Mouse (Mus musculus) forebrain, embryonic 15.5 days (tissue): Measurements from ENCODE around the gene Cdh24. TPM values are rescaled to one million over a fixed set of nuclear protein-coding genes. Genes with fewer than 3 reads are reported as not detected.
"Not testable (repeated sequence)": the region's sequence is repeated elsewhere in the genome, so short reads cannot be mapped to it uniquely, and the experiment has no call there.

ENCODE experiments used
- ATAC-seq: fragments of 200-750 bp; cut with Nextera tagmentation; replicated peaks from 2 replicates; pipeline ENCODE4 v1.8.0; 2017; ENCODE audit warnings: mild to moderate bottlenecking, moderate TSS enrichment, moderate library complexity
- H3K27ac ChIP-seq: fragments of 300-500 bp; sonication (generic); replicated peaks from 2 replicates; pipeline ENCODE4 v1.5.1; 2015; ENCODE audit warnings: mild to moderate bottlenecking, inconsistent platforms
- H3K27me3 ChIP-seq: fragments of 300-500 bp; sonication (generic); 2 replicates; pipeline ENCODE4 v1.6.1; 2015; ENCODE audit warnings: inconsistent platforms
- H3K36me3 ChIP-seq: fragments of 300-500 bp; sonication (generic); 2 replicates; pipeline ENCODE4 v1.6.1; 2015; ENCODE audit warnings: mild to moderate bottlenecking, inconsistent platforms
- H3K4me1 ChIP-seq: fragments of 300-500 bp; sonication (generic); 2 replicates; pipeline ENCODE4 v1.6.1; 2015; ENCODE audit warnings: inconsistent platforms
- H3K4me2 ChIP-seq: fragments of 300-500 bp; sonication (generic); replicated peaks from 2 replicates; pipeline ENCODE4 v1.6.1; 2015; ENCODE audit warnings: mild to moderate bottlenecking, inconsistent platforms
- H3K4me3 ChIP-seq: fragments of 300-500 bp; sonication (generic); 2 replicates; pipeline ENCODE4 v1.5.1; 2015; ENCODE audit warnings: mild to moderate bottlenecking, inconsistent platforms
- H3K9ac ChIP-seq: fragments of 300-500 bp; sonication (generic); replicated peaks from 2 replicates; pipeline ENCODE4 v1.6.1; 2015; ENCODE audit warnings: mild to moderate bottlenecking, inconsistent platforms
- H3K9me3 ChIP-seq: fragments of 300-500 bp; sonication (generic); 2 replicates; pipeline ENCODE4 v1.6.1; 2016; ENCODE audit warnings: inconsistent platforms
- WGBS: fragments of 180-500 bp; shearing (Covaris S2); methylation state at CpG from one replicate; pipeline ENCODE4 v1.1.7; 2015; ENCODE audit warnings: mixed read lengths; 5-methylcytosine and 5-hydroxymethylcytosine counted together
- polyA plus RNA-seq: library from polyadenylated mRNA; unstranded; fragments of >200 nt; fragmentation: Nextera tagmentation; extraction: Ambion mirVana; gene quantifications from 2 replicates; pipeline ENCODE4 v1.2.1, GENCODE M21; 2015

Cdh24 gene
- polyA plus RNA-seq, 1 experiment from 2014 or later: 7.6 TPM

- peak overlapping the region; percentile 91 for H3K4me3 ChIP-seq
- ATAC-seq: peak; percentile 61
- peak overlapping the region; percentile 83 for H3K27ac ChIP-seq
- H3K9ac ChIP-seq: peak overlapping the region; percentile 93
- 1% methylated on average over 38 of the region's 38 CpGs for WGBS
- H3K4me1 ChIP-seq: peaks cover 18% of the 10 kb centered on the region
- peak overlapping the region; percentile 75 for H3K4me2 ChIP-seq
- peaks cover 12% of the 10 kb centered on the region for H3K36me3 ChIP-seq
- no peaks in the 10 kb centered on the region for H3K9me3 ChIP-seq
- H3K27me3 ChIP-seq: no peaks in the 10 kb centered on the region
Observed at GRCm38 (mm10) chr14:54617152-54617896, 23.8 kb downstream of the Cdh24 start.

GRCm38 (mm10) chr14:54616226-54616825 is 24.8 kb downstream of the Cdh24 start:
- Histone ChIP-seq H3K36me3 (peaks cover 19% of the 10 kb centered on the region), H3K9me3 (no peaks in the 10 kb centered on the region), H3K27ac (no peak overlapping the region), H3K4me2 (peak overlapping the region; percentile 75; the same call in 1 of the 2 replicates), H3K4me1 (peaks cover 18% of the 10 kb centered on the region), H3K4me3 (peak overlapping the region; percentile 91; the same call in 1 of the 2 replicates), H3K27me3 (no peaks in the 10 kb centered on the region), H3K9ac (no peak overlapping the region)
- no peak for ATAC-seq
- 93% methylated on average over 16 of the region's 16 CpGs for WGBS

GRCm38 (mm10) chr14:54614130-54614529 is 27.0 kb downstream of the Cdh24 start:
- H3K27ac ChIP-seq, ATAC-seq, H3K9me3 ChIP-seq, H3K27me3 ChIP-seq, H3K4me2 ChIP-seq, H3K4me3 ChIP-seq, H3K9ac ChIP-seq: not testable (repeated sequence)
- peaks cover 18% of the 10 kb centered on the region for H3K4me1 ChIP-seq
- H3K36me3 ChIP-seq: peaks cover 19% of the 10 kb centered on the region
- WGBS: 96% methylated on average over 16 of the region's 16 CpGs

- H3K27me3 ChIP-seq: no peaks in the 10 kb centered on the region
- no peak overlapping the region for H3K9ac ChIP-seq
- H3K4me1 ChIP-seq: peaks cover 7% of the 10 kb centered on the region; the same call in 1 of the 2 replicates
- H3K4me3 ChIP-seq: no peak overlapping the region
- no peak overlapping the region for H3K4me2 ChIP-seq
- no peak for ATAC-seq
- 0 out of 2 replicates have a peak overlapping the region, but pooled peaks have one; percentile 47 for H3K27ac ChIP-seq
- peaks cover 19% of the 10 kb centered on the region for H3K36me3 ChIP-seq
- 81% methylated on average over 6 of the region's 6 CpGs for WGBS
- no peaks in the 10 kb centered on the region for H3K9me3 ChIP-seq
Observed at GRCm38 (mm10) chr14:54610648-54611047, 30.5 kb downstream of the Cdh24 start.

DNA sequence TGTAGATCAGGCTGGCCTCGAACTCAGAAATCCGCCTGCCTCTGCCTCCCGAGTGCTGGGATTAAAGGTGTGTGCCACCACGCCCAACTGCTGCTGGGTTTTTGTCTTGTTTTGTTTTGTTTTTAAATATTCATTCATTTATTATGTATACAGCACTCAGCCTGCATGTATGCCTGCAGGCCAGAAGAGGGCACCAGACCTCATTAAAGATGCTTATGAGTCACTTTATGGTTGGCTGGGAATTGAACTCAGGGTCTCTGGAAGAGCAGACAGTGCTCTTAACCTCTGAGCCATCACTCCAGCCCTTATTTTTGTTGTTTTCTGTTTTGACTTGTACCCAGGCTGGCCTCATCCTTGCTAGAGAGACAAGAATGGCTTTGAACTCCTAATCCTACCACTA is 31.2 kb downstream of the Cdh24 start:
- H3K4me2 ChIP-seq: no peak overlapping the region
- no peak overlapping the region for H3K4me3 ChIP-seq
- no peaks in the 10 kb centered on the region for H3K9me3 ChIP-seq
- H3K27ac ChIP-seq: no peak overlapping the region
- no peak for ATAC-seq
- H3K36me3 ChIP-seq: peaks cover 19% of the 10 kb centered on the region
- H3K27me3 ChIP-seq: no peaks in the 10 kb centered on the region
- peaks cover 7% of the 10 kb centered on the region; the same call in 1 of the 2 replicates for H3K4me1 ChIP-seq
- WGBS: 75% methylated on average over 4 of the region's 4 CpGs
- H3K9ac ChIP-seq: no peak overlapping the region

DNA sequence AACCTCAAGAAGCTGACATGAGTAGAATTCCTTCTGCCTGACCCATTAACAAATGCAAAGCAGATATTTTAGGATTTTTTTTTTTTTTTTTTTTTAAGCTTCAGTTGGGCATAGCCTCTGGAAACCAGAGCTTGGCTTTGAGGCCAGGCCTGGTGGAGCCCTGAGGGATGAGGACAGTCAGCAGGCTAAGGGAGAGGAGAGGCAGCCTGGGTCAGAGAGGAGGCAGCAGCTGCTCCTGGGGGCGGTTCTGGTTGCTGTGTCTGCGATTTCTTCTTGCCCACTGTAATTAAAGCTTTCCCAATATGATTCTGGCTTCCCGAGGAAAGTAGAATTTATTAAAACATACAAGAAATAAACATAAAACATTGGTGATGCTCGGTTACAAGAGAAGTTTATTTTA is 31.9 kb downstream of the Cdh24 start:
- H3K4me3 ChIP-seq: no peak overlapping the region
- H3K4me2 ChIP-seq: no peak overlapping the region
- no peaks in the 10 kb centered on the region for H3K27me3 ChIP-seq
- peaks cover 19% of the 10 kb centered on the region for H3K36me3 ChIP-seq
- H3K9me3 ChIP-seq: no peaks in the 10 kb centered on the region
- H3K27ac ChIP-seq: no peak overlapping the region
- ATAC-seq: no peak
- peaks cover 14% of the 10 kb centered on the region for H3K4me1 ChIP-seq
- 73% methylated on average over 4 of the region's 4 CpGs for WGBS
- H3K9ac ChIP-seq: no peak overlapping the region

DNA sequence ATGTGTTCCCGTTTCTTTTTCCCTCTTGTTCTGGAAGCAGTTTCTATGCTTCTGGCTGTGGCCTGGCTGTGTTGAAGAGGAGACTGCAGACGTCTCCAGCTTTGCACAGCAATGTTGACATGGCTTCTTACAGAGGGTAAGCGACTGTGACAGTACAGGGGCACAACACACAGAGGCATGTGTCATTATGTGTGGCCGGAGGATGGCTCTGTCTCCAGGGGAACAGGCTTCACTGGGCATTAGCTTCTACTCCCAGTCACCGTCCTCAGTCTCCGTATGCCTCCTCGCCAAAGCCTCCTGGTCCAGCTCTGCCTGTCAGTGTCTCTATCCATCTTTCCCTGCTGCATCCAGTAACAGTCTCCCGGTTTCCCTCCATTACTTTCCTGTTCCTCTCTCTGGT is 33.9 kb downstream of the Cdh24 start:
- peak overlapping the region; percentile 35; the same call in 1 of the 2 replicates for H3K27ac ChIP-seq
- no peak overlapping the region for H3K4me2 ChIP-seq
- no peak overlapping the region for H3K4me3 ChIP-seq
- H3K4me1 ChIP-seq: peaks cover 24% of the 10 kb centered on the region
- peaks cover 7% of the 10 kb centered on the region; the same call in 1 of the 2 replicates for H3K36me3 ChIP-seq
- 55% methylated on average over 8 of the region's 8 CpGs for WGBS
- H3K27me3 ChIP-seq: no peaks in the 10 kb centered on the region
- H3K9me3 ChIP-seq: no peaks in the 10 kb centered on the region
- H3K9ac ChIP-seq: no peak overlapping the region
- no peak for ATAC-seq

GRCm38 (mm10) chr14:54605752-54606321 is 35.3 kb downstream of the Cdh24 start, which contains the start of gene 4931414P19Rik:
TSS of gene 4931414P19Rik (minus strand) at chr14:54605993.
- peaks cover 24% of the 10 kb centered on the region for H3K4me1 ChIP-seq
- under 1% methylated on average over 39 of the region's 39 CpGs for WGBS
- peak within 1 kb of the TSS; percentile 50 for H3K4me2 ChIP-seq
- no peaks in the 10 kb centered on the region for H3K36me3 ChIP-seq
- H3K4me3 ChIP-seq: peak within 1 kb of the TSS; percentile 45
- ATAC-seq: peak; percentile 20; the same call in 1 of the 2 replicates
- peak within 1 kb of the TSS; percentile 40 for H3K9ac ChIP-seq
- H3K9me3 ChIP-seq: no peaks in the 10 kb centered on the region
- H3K27ac ChIP-seq: peak within 1 kb of the TSS; percentile 61
- no peaks in the 10 kb centered on the region for H3K27me3 ChIP-seq

GRCm38 (mm10) chr14:54603686-54604085 is 37.5 kb downstream of the Cdh24 start:
- no peaks in the 10 kb centered on the region for H3K36me3 ChIP-seq
- peak overlapping the region; percentile 96 for H3K27ac ChIP-seq
- no peaks in the 10 kb centered on the region for H3K27me3 ChIP-seq
- peak overlapping the region; percentile 60 for H3K4me3 ChIP-seq
- ATAC-seq: no peak
- H3K4me2 ChIP-seq: peak overlapping the region; percentile 43
- 0 out of 2 replicates have a peak overlapping the region, but pooled peaks have one; percentile 75 for H3K9ac ChIP-seq
- peaks cover 24% of the 10 kb centered on the region for H3K4me1 ChIP-seq
- WGBS: 78% methylated on average over 8 of the region's 8 CpGs
- no peaks in the 10 kb centered on the region for H3K9me3 ChIP-seq

DNA sequence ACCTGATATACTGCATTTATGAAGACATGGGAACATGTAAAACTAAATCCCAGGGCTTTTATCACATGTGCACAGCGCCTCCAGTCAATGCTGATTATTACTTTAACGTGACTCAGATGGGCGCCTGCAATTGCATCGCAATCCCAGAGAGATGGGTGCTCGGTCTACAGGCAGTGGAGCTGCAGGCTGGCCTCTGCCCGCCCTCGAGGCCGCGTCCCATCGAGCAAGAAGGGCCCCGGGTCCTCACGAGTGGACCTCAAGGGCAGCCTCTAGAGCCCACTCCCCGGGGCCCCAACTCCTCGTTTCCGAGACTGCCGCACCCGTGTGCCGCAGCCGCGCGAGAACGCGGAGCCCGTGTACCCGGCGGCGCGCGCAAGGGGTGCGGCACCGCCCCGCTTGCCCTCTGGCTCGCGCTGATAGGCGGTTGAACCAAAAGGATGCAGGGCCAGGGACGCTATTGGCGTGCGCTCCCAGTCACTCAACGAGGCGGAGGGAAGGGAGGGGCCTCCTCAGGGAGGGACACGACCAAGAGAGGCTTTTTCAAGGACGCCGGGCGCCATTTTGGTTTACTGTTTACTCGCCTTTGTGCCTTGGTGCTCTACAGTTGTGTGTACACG is 38.0 kb downstream of the Cdh24 start:
- H3K4me3 ChIP-seq: peak overlapping the region; percentile 60
- no peaks in the 10 kb centered on the region for H3K27me3 ChIP-seq
- no peaks in the 10 kb centered on the region for H3K36me3 ChIP-seq
- peak overlapping the region; percentile 96 for H3K27ac ChIP-seq
- H3K4me2 ChIP-seq: peak overlapping the region; percentile 43
- ATAC-seq: peak; percentile 99
- no peaks in the 10 kb centered on the region for H3K9me3 ChIP-seq
- under 1% methylated on average over 46 of the region's 46 CpGs for WGBS
- H3K4me1 ChIP-seq: peaks cover 24% of the 10 kb centered on the region
- H3K9ac ChIP-seq: peak overlapping the region; percentile 75

DNA sequence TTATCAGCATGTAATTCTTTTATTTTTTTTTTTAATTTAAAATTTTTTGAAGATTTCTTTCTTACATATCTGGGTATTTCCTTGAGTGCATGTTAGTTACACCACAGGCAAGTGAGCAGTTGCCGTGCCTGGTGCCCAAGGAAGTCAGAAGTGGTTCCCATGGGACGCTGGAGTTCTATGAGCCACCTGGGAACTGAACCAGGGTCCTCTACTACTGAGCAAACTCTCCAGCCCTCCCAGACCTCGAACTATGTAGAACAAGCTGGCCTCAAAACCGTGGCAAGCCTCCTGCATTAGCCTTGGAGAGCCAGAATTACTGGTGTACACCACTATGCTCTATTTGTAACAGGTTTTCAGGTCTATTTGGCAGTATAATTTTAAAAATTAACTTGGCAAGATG is 38.6 kb downstream of the Cdh24 start:
- H3K9me3 ChIP-seq: no peaks in the 10 kb centered on the region
- H3K4me3 ChIP-seq: peak overlapping the region; percentile 60
- peak overlapping the region; percentile 43 for H3K4me2 ChIP-seq
- peak overlapping the region; percentile 96 for H3K27ac ChIP-seq
- no peak; the same call in 1 of the 2 replicates for ATAC-seq
- H3K36me3 ChIP-seq: no peaks in the 10 kb centered on the region
- 38% methylated on average over 4 of the region's 4 CpGs for WGBS
- peak overlapping the region; percentile 75; the same call in 1 of the 2 replicates for H3K9ac ChIP-seq
- no peaks in the 10 kb centered on the region for H3K27me3 ChIP-seq
- H3K4me1 ChIP-seq: peaks cover 24% of the 10 kb centered on the region
